Mouse (Mus musculus): ENCODE data around the gene Aass. TPM values are rescaled to one million over a fixed set of nuclear protein-coding genes. Genes with fewer than 3 reads are reported as not detected.

Gene Aass
- total RNA-seq, 1 experiment from 2014 or later = 3.7 TPM

DNA sequence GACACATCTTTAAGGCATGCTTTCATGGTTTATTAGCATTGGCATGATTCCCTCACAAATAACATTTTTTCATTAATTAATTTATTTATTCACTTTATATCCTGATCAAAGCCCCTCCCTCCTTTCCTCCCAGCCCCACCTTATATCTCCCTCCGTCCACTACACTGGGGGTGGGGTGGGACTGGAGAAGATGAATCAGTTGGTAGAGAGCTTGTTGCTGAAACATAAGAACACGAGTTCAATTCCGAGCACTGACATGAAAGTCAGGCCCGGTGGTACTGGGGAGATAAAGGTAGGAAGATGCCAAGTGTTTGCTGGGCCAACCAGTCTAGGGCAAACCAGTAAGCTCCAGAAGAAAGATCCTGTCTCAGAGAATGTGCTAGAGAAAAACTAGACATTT lies 84.0 kb downstream of the Aass start:
- DNase-seq = no peak

DNA sequence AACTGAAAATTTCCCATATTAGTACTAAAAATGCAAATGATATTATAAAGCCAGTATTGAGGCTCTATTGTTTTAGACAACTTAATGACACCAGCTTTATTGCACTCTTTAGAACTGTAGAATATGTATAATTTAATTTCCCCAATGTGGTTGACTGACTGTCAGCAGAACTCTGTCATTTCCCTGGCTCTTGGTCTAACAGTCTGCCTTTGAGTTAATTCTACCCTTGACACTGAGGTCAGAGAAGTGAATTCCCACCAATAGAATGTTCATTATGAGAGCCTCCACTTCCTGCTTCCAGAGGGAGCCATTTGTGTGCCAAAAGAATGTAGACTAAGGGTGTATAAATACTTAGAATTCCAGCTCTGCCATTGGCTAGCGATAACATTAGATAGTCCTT lies 104.5 kb downstream of the Aass start:
- DNase-seq = no peak

Other genes with a start within 250 kb of the Aass start
- not detected in 2 replicates for gene Fezf1, start 115.4 kb upstream of the Aass start, total RNA-seq (2021)